Mouse (Mus musculus): ENCODE measurements around the gene Dolpp1. TPM values are rescaled to one million over a fixed set of nuclear protein-coding genes. Genes with fewer than 3 reads are reported as not detected.

Gene Dolpp1
- 51.9 and 52.3 TPM in 2 replicates for polyA plus RNA-seq (2016; fragmentation: Nextera tagmentation; extraction: Ambion mirVana)

DNA sequence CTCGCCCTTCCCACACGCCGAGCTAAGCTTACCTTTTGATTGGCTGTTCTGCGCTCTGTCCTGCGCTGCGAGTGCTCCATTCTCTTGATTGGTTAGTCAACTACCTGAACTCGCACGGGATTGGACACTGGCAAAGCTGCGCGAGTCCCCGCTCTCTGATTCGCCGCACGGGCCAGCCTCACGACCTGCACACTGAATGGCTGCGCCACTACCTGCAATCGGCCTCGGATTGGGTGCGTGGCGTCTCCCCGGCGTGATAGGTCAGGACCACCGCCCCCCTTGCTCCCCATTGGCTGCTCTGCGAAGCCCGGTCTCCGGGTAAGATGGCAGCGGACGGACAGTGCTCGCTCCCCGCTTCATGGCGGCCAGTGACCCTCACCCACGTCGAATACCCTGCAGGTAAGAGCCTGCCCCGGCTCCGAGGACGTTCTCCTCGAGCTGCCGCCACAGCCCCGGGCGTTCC lies at the start of gene Dolpp1:
Gene Dolpp1, plus strand, starts transcription at position 141 of the 463 bp plus-strand sequence.
- H3K9ac ChIP-seq, result peak within 1 kb of the TSS; percentile 80
- peak within 1 kb of the TSS; percentile 86 for H3K27ac ChIP-seq
- H3K27me3 ChIP-seq (replicated peaks), result no peaks in the 10 kb centered on the region
- peaks cover 16% of the 10 kb centered on the region for H3K4me1 ChIP-seq
- no peaks in the 10 kb centered on the region for H3K9me3 ChIP-seq
- under 1% methylated on average over 40 of the region's 40 CpGs for WGBS
- peak within 1 kb of the TSS; percentile 99 for H3K4me2 ChIP-seq (replicated peaks)
- ATAC-seq (ENCODE audit: low FRiP score, low read depth), result peak; percentile 99
- peaks cover 24% of the 10 kb centered on the region for H3K36me3 ChIP-seq
- H3K4me3 ChIP-seq, result peak within 1 kb of the TSS; percentile 84

- ATAC-seq (ENCODE audit: low FRiP score, low read depth), result no peak
- Histone ChIP-seq H3K9ac (no peak overlapping the region), H3K27ac (no peak overlapping the region), H3K4me2 (replicated peaks) (no peak overlapping the region), H3K4me1 (no peaks in the 10 kb centered on the region), H3K4me3 (no peak overlapping the region), H3K36me3 (peaks cover 98% of the 10 kb centered on the region), H3K9me3 (no peaks in the 10 kb centered on the region), H3K27me3 (replicated peaks) (no peaks in the 10 kb centered on the region)
- 95% methylated on average over 7 of the region's 7 CpGs for WGBS
Measured at GRCm38 (mm10) chr2:30342544-30342943, 49.5 kb upstream of the Dolpp1 start.

- WGBS, result 84% methylated on average over 14 of the region's 14 CpGs
- no peak overlapping the region for H3K27ac ChIP-seq
- no peaks in the 10 kb centered on the region for H3K27me3 ChIP-seq (replicated peaks)
- no peaks in the 10 kb centered on the region for H3K9me3 ChIP-seq
- H3K9ac ChIP-seq, result no peak overlapping the region
- H3K4me2 ChIP-seq (replicated peaks), result no peak overlapping the region
- H3K4me1 ChIP-seq, result no peaks in the 10 kb centered on the region
- peaks cover 98% of the 10 kb centered on the region for H3K36me3 ChIP-seq
- ATAC-seq (ENCODE audit: low FRiP score, low read depth), result no peak
- no peak overlapping the region for H3K4me3 ChIP-seq
Measured at GRCm38 (mm10) chr2:30343601-30344137, 48.4 kb upstream of the Dolpp1 start.

- H3K9me3 ChIP-seq, result no peaks in the 10 kb centered on the region
- H3K36me3 ChIP-seq, result peaks cover 96% of the 10 kb centered on the region
- no peak overlapping the region for H3K9ac ChIP-seq
- 88% methylated on average over 7 of the region's 7 CpGs for WGBS
- H3K4me2 ChIP-seq (replicated peaks), result no peak overlapping the region
- H3K4me3 ChIP-seq, result no peak overlapping the region
- ATAC-seq (ENCODE audit: low FRiP score, low read depth), result no peak
- no peak overlapping the region for H3K27ac ChIP-seq
- H3K27me3 ChIP-seq (replicated peaks), result no peaks in the 10 kb centered on the region
- H3K4me1 ChIP-seq, result no peaks in the 10 kb centered on the region
Measured at GRCm38 (mm10) chr2:30345971-30346676, 45.9 kb upstream of the Dolpp1 start.

DNA sequence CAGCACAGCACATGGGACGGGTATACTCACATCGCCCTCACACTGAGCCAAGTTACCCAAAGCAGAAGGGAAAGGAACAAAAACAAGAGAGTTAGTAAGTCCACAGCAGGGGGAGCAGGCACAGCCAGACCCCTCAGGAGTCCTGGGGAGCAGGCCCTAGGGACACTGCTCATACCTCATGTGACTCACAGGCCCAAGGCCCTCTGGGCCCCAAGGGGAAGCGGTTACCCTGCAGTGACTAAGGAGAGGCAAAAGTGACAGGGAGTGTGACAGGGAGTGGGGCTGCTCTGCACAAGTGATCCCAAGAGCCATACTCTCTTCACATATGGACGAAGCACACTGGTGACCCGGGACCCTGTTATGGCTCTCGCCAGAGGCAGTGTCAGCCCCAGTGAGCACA lies 42.9 kb upstream of the Dolpp1 start:
- ATAC-seq (ENCODE audit: low FRiP score, low read depth), result no peak
- H3K36me3 ChIP-seq, result peaks cover 85% of the 10 kb centered on the region
- WGBS, result 94% methylated on average over 6 of the region's 6 CpGs

GRCm38 (mm10) chr2:30351149-30351548 lies 40.9 kb upstream of the Dolpp1 start:
- H3K9me3 ChIP-seq, result no peaks in the 10 kb centered on the region
- H3K4me3 ChIP-seq, result no peak overlapping the region
- 88% methylated on average over 2 of the region's 2 CpGs for WGBS
- no peak overlapping the region for H3K27ac ChIP-seq
- H3K9ac ChIP-seq, result no peak overlapping the region
- peaks cover under 1% of the 10 kb centered on the region; the same call in 1 of the 2 replicates for H3K4me1 ChIP-seq
- no peak for ATAC-seq (ENCODE audit: low FRiP score, low read depth)
- H3K36me3 ChIP-seq, result peaks cover 72% of the 10 kb centered on the region
- no peak overlapping the region for H3K4me2 ChIP-seq (replicated peaks)
- no peaks in the 10 kb centered on the region for H3K27me3 ChIP-seq (replicated peaks)

More for the DNA sequence above, 42.9 kb upstream of the Dolpp1 start:
- Histone ChIP-seq H3K4me3 (no peak overlapping the region), H3K9me3 (no peaks in the 10 kb centered on the region), H3K9ac (no peak overlapping the region), H3K4me1 (no peaks in the 10 kb centered on the region), H3K4me2 (replicated peaks) (no peak overlapping the region), H3K27ac (no peak overlapping the region), H3K27me3 (replicated peaks) (no peaks in the 10 kb centered on the region)

GRCm38 (mm10) chr2:30355861-30356260 lies 36.2 kb upstream of the Dolpp1 start:
- no peak for ATAC-seq (ENCODE audit: low FRiP score, low read depth)
- Histone ChIP-seq H3K27me3 (replicated peaks) (no peaks in the 10 kb centered on the region), H3K4me1 (peaks cover 24% of the 10 kb centered on the region), H3K27ac (no peak overlapping the region), H3K4me2 (replicated peaks) (no peak overlapping the region), H3K9me3 (no peaks in the 10 kb centered on the region), H3K36me3 (peaks cover 26% of the 10 kb centered on the region), H3K9ac (0 out of 2 replicates have a peak overlapping the region, but pooled peaks have one; percentile 6), H3K4me3 (no peak overlapping the region)
- 61% methylated on average over 4 of the region's 4 CpGs for WGBS

- Histone ChIP-seq H3K4me1 (peaks cover 24% of the 10 kb centered on the region), H3K27me3 (replicated peaks) (no peaks in the 10 kb centered on the region), H3K4me3 (no peak overlapping the region), H3K36me3 (peaks cover 26% of the 10 kb centered on the region), H3K9me3 (no peaks in the 10 kb centered on the region), H3K27ac (no peak overlapping the region), H3K9ac (no peak overlapping the region), H3K4me2 (replicated peaks) (no peak overlapping the region)
- no peak for ATAC-seq (ENCODE audit: low FRiP score, low read depth)
- WGBS, result 62% methylated on average over 4 of the region's 4 CpGs
Measured at GRCm38 (mm10) chr2:30356266-30356665, 35.8 kb upstream of the Dolpp1 start.

- Histone ChIP-seq H3K27ac (no peak overlapping the region), H3K4me3 (no peak overlapping the region), H3K4me1 (peaks cover 24% of the 10 kb centered on the region), H3K27me3 (replicated peaks) (no peaks in the 10 kb centered on the region), H3K36me3 (peaks cover 26% of the 10 kb centered on the region), H3K9ac (no peak overlapping the region), H3K9me3 (no peaks in the 10 kb centered on the region), H3K4me2 (replicated peaks) (no peak overlapping the region)
- no peak for ATAC-seq (ENCODE audit: low FRiP score, low read depth)
- WGBS, result 76% methylated on average over 9 of the region's 9 CpGs
Measured at GRCm38 (mm10) chr2:30356906-30357305, 35.1 kb upstream of the Dolpp1 start.

- Histone ChIP-seq H3K27me3 (replicated peaks) (no peaks in the 10 kb centered on the region), H3K27ac (no peak overlapping the region), H3K9ac (peak overlapping the region; percentile 77), H3K36me3 (peaks cover 20% of the 10 kb centered on the region), H3K4me1 (peaks cover 24% of the 10 kb centered on the region), H3K4me3 (peak overlapping the region; percentile 69; the same call in 1 of the 2 replicates), H3K9me3 (no peaks in the 10 kb centered on the region), H3K4me2 (replicated peaks) (peak overlapping the region; percentile 87)
- 64% methylated on average over 8 of the region's 8 CpGs for WGBS
- ATAC-seq (ENCODE audit: low FRiP score, low read depth), result no peak
Measured at GRCm38 (mm10) chr2:30357552-30358510, 34.2 kb upstream of the Dolpp1 start.

GRCm38 (mm10) chr2:30358533-30359531 lies 33.2 kb upstream of the Dolpp1 start, which contains the start of gene Sh3glb2:
Gene Sh3glb2 (minus strand): TSS chr2:30359337.
- Histone ChIP-seq H3K36me3 (peaks cover 10% of the 10 kb centered on the region), H3K27ac (no peak within 1 kb of the TSS), H3K9ac (peak within 1 kb of the TSS; percentile 77), H3K9me3 (no peaks in the 10 kb centered on the region), H3K27me3 (replicated peaks) (no peaks in the 10 kb centered on the region), H3K4me1 (peaks cover 24% of the 10 kb centered on the region), H3K4me2 (replicated peaks) (peak within 1 kb of the TSS; percentile 87), H3K4me3 (peak within 1 kb of the TSS; percentile 69)
- WGBS, result 3% methylated on average over 73 of the region's 73 CpGs
- ATAC-seq (ENCODE audit: low FRiP score, low read depth), result peak; percentile 72
